Mouse (Mus musculus): ENCODE measurements around the gene Gcnt4. TPM values are rescaled to one million over a fixed set of nuclear protein-coding genes. Genes with fewer than 3 reads are reported as not detected.
"Not testable (repeated sequence)": the region's sequence is repeated elsewhere in the genome, so short reads cannot be mapped to it uniquely, and the experiment has no call there.

Gcnt4 gene
- total RNA-seq (2021) = 10 to 100 TPM in 1 of 2 experiments, 1 to 10 TPM in 1; 9.9 to 12.9 TPM
- long read RNA-seq, experiment 1, full-length matches to known transcripts = 4 of 14 reads
- long read RNA-seq, experiment 1, partial matches to known transcripts = 0 of 14 reads
- long read RNA-seq, experiment 1, other reads (novel, unspliced or antisense) = 10 of 14 reads
- long read RNA-seq, experiment 2, full-length matches to known transcripts = 2 of 6 reads
- long read RNA-seq, experiment 2, partial matches to known transcripts = 0 of 6 reads
- long read RNA-seq, experiment 2, other reads (novel, unspliced or antisense) = 4 of 6 reads

GRCm38 (mm10) chr13:96923999-96924961, at the start of gene Gcnt4:
Gene Gcnt4, plus strand, starts transcription at chr13:96924689.
- peak in 1 of 2 experiments; percentile 68 for DNase-seq (ENCODE audit: low spot score in 2 of 2)

GRCm38 (mm10) chr13:96878220-96879057, 46.0 kb upstream of the Gcnt4 start:
- peak; percentile 31 to 39 for DNase-seq (ENCODE audit: low spot score in 2 of 2)

GRCm38 (mm10) chr13:96884534-96884933, 40.0 kb upstream of the Gcnt4 start:
- DNase-seq (ENCODE audit: low spot score in 2 of 2) = no peak

- DNase-seq (ENCODE audit: low spot score in 2 of 2) = no peak
Measured at GRCm38 (mm10) chr13:96889985-96890384, 34.5 kb upstream of the Gcnt4 start.

- DNase-seq (ENCODE audit: low spot score in 2 of 2) = no peak
Measured at GRCm38 (mm10) chr13:96895144-96895543, 29.3 kb upstream of the Gcnt4 start.

- no peak for DNase-seq (ENCODE audit: low spot score in 2 of 2)
Measured at GRCm38 (mm10) chr13:96906717-96907116, 17.8 kb upstream of the Gcnt4 start.

- no peak for DNase-seq (ENCODE audit: low spot score in 2 of 2)
Measured at GRCm38 (mm10) chr13:96911202-96911601, 13.3 kb upstream of the Gcnt4 start.

GRCm38 (mm10) chr13:96923134-96923533, 1.4 kb upstream of the Gcnt4 start:
- not testable (repeated sequence) for DNase-seq (ENCODE audit: low spot score in 2 of 2)

- DNase-seq (ENCODE audit: low spot score in 2 of 2) = no peak
Measured at GRCm38 (mm10) chr13:96924985-96925745, 676 bp downstream of the Gcnt4 start.

GRCm38 (mm10) chr13:96925991-96926725, 1.7 kb downstream of the Gcnt4 start:
- no peak for DNase-seq (ENCODE audit: low spot score in 2 of 2)

GRCm38 (mm10) chr13:96927781-96928180, 3.3 kb downstream of the Gcnt4 start:
- no peak for DNase-seq (ENCODE audit: low spot score in 2 of 2)

- DNase-seq (ENCODE audit: low spot score in 2 of 2) = no peak
Measured at GRCm38 (mm10) chr13:96928432-96929039, 4.0 kb downstream of the Gcnt4 start.

- peak; percentile 68 to 77 for DNase-seq (ENCODE audit: low spot score in 2 of 2)
Measured at GRCm38 (mm10) chr13:96932745-96933144, 8.3 kb downstream of the Gcnt4 start.

- no peak for DNase-seq (ENCODE audit: low spot score in 2 of 2)
Measured at GRCm38 (mm10) chr13:96933367-96933766, 8.9 kb downstream of the Gcnt4 start.

- no peak for DNase-seq (ENCODE audit: low spot score in 2 of 2)
Measured at GRCm38 (mm10) chr13:96936173-96936777, 11.8 kb downstream of the Gcnt4 start.

- DNase-seq (ENCODE audit: low spot score in 2 of 2) = no peak
Measured at GRCm38 (mm10) chr13:96937059-96937558, 12.6 kb downstream of the Gcnt4 start.

- no peak for DNase-seq (ENCODE audit: low spot score in 2 of 2)
Measured at GRCm38 (mm10) chr13:96939680-96940079, 15.2 kb downstream of the Gcnt4 start.

GRCm38 (mm10) chr13:96941481-96941880, 17.0 kb downstream of the Gcnt4 start:
- not testable (repeated sequence) for DNase-seq (ENCODE audit: low spot score in 2 of 2)

GRCm38 (mm10) chr13:96943571-96943970, 19.1 kb downstream of the Gcnt4 start:
- DNase-seq (ENCODE audit: low spot score in 2 of 2) = no peak
